Mouse (Mus musculus): ENCODE results near the gene Lrwd1.

DNA sequence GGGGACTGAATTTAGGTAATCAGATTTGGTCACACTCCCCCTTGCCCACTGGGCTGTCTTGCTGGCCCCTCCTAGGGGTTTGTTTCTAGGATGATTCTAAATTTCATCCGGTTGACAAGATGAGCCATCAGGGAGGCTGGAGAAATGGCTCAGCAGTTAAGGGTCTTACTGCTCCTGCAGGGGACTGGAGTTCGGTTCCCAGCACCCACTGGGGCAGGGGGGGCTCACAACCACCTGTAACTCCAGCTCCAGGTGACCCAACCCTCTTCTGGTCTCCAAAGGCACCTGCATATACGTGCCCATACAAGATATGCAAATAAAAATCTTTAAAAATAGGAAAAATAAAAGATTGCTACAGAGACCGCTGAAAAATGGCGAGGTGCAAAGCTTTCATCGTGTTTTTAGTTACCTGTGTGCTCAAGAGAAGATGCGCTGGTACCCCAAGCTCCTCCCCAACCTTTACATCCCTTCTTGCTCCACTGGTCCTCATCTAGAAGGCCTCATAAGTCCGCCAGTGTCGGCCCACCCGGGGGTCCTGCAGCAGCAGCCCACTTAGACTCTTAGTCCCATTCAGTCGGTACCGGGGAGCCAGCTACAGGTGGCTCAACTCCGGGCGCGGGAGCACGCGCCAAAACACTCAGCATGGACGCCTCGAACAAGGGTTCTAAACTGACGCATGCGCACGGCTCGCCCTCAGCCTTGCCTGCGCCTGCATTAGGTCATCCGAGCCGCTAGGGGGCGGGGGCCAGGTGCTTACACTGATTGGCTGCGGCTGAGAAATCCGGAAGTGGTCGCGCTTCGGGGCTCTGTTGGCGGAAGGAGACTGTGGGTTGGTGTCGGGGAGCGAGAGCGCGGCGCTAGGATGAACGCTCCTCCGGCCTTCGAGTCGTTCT lies 19.7 kb downstream of the Lrwd1 start, which contains the start of gene Polr2j:
- TF ChIP-seq TAL1 (conservative IDR thresholded peaks at IDR 0.05; ENCODE audit: low read depth, low read length) (no peak), CTCF (IDR thresholded peaks at IDR 0.05; ENCODE audit: low read depth, low read length) (peak; percentile 85)
